Mouse (Mus musculus) induced T-regulatory cell, adult 2 months (primary cell): Measurements from ENCODE around the gene 1110004F10Rik.
"Not testable (repeated sequence)": the region's sequence is repeated elsewhere in the genome, so short reads cannot be mapped to it uniquely, and the experiment has no call there.

Experiments used
- DNase-seq: peaks from one replicate; pipeline ENCODE4 v3.0.0-alpha.2; 2012; ENCODE audit warnings: low read depth

Gene 1110004F10Rik

DNA sequence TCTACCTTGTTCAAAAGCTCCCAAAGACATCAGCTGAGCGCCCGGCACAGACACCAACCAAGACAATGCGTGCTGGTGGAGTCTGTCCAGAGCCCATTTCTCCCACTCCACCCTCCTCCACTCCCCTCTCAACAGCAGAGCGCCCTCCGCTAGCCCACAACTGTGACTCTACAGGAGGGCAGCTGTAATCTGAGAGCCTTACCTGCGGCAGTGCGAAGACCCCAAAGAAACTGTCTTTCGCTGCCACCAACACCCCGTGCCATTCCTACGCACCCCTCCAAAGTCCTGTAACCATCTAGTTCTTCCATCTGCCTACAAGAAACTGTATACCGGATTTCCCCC lies at the start of gene 1110004F10Rik:
Gene 1110004F10Rik, plus strand, starts transcription at position 202 of the 342 bp plus-strand sequence.
- no peak for DNase-seq

DNA sequence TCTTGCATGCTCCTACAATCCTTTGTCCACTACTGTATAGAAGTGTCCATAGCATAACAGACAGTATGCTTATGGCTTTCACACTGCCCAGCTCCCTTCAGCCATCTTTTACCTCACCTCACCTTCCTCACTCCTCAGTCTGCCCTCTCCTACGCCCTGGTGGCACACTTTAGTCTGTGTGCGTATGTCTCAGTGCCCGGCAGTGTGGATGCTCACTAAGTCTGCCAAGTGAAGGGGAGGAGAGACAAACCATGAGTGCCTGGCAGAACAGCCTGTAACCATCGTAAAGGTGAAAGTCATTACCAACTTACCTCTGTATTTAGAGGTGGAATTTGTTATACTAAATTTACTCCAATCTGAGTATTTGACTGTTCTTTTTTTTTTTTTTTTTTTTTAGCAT lies 36.5 kb upstream of the 1110004F10Rik start:
- DNase-seq = no peak

DNA sequence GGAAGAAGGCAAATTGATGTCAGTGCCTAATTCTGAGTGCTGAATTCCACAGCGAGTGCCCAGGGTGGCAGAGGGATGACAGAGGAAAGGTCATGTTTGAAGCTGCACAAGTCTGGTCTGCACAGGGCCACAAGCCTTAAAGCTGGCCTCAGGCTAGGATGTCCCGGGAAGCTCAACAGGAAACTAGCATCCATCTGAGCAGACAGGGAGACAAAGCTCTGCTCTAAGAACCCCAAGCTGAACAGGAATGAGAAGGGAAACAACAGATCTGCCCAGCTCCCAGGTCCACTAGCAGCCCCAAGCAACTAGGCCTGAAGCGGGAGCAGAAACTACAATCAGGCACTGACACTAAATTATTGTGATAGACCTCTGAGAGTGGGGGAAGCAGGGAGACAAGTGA lies 9.2 kb upstream of the 1110004F10Rik start:
- DNase-seq = no peak

DNA sequence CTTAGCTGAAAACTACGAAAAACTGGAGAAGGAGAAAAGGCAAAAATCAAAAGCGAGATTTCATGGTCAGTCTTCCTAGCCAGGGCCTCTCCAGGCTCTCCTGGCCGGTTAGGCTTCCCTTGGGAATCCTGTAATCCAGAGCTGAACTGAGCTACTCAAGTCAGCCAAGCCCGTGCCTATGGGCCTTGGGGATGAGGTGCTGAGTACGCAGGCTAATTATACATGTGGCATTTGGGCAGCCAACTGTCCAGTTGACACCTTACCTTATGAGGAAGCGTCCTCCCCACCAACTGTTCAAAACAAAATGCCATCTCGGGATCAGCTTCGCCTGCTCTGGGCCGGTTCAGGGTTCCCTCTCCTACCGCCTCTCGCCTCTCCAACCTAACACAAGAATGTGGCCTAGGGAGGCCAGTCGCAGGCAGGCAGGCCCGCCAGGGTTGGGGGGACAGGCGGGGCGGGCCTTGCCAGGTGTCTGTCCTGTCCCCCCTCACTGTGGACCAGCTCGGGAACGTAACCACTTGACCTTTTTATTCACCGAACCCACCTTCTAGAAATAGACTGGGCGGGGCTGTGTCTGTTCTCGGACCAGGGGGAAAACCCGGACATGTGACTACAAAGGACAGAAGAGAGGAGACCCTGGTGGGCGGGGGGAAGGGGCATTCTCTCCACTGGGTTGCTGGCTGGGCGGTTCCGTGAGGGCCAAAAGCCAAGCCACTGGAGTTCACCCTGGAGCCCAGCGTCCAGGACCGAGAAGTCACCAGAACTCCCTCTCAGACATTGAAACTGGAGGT lies 8.4 kb upstream of the 1110004F10Rik start:
- DNase-seq = no peak

DNA sequence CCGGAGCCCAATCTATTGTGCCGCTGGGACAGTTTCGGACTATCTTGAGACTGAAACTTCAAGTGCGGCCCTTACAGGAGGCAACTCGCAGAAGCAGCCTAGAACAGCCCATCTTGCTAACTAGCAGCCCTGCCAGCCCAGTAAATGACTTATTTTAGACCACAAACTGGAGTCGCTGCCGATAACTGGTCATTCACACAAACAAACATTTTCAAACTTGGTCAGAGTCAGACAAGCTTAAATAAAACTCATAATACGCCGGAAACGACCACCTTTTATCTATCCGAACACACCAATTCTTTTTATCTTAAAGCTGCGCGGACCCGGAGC lies 7.8 kb upstream of the 1110004F10Rik start:
- DNase-seq = no peak

DNA sequence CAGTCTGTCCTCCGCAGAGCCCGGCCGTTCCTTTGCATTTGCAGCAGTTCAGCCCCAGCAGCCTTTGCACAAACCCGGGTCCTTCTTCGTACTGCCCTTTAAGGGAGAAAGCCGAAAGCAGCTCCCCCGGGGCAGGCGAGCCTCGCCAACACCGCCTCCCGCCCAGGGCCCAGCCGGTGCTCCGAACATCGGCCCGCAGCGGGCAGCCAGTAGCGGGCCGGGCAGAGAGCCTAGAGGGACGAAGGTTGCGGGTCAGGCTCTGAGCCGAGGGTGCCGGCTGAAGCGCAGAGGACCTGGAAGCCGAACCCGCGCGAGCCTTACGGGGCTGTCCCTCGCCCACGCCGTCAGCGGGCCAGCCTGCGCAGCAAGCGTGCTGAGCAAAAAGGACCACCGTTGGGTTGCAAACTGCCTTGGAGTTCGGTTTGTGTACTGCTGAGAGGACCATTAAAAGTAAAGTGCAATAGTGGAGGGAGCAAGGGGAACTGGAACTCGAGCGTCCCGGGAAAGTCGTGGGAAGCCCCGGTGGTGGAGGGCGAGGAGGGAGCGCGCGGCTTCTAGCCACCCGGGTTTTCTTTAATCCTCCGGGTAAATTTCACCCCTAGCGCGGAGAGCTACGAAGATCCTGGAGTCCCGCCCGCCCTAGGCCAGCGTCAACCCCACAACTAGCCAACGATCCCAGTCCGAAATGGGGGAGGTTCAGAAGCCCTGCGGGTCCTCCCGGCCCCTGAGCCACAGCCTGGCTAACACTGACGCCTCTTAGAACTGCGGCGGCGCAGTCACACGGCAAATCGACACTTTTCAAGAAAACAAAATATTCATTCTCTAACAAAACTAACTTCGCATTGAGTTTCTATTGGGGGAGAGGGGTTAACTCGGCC lies 7.2 kb upstream of the 1110004F10Rik start:
- peak; percentile 31 for DNase-seq

DNA sequence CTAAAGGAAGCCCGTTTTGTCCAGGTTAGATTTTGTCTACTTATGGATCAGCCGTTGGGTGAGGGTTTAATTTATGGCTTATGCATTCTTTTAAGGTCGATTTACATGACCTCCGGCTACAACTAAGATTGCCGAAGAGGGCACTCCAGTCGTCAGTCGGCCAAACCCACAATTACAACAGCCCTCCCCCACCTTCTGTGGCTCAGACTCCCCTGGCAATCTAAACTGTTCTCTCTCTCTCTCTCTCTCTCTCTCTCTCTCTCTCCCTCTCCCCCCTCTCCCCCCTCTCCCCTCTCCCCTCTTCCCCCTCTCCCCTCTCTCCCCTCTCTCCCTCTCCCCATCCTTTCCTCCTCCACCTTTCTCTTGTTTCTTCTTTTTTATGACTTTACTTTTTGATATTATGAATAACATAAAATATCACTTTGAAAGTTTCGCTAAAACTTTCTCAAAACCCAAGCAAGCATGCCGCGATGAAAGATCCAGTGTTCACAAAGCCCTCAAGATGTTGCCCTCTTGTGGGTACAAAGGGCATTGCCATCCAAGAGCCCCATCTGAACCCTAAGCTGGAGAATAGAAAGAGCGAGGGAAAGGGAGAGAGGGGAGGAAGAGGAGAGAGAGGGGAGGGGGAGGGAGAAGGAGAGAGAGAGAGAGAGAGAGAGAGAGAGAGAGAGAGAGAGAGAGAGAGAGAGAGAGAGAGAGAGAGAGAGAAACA lies 6.4 kb upstream of the 1110004F10Rik start:
- peak; percentile 73 for DNase-seq

DNA sequence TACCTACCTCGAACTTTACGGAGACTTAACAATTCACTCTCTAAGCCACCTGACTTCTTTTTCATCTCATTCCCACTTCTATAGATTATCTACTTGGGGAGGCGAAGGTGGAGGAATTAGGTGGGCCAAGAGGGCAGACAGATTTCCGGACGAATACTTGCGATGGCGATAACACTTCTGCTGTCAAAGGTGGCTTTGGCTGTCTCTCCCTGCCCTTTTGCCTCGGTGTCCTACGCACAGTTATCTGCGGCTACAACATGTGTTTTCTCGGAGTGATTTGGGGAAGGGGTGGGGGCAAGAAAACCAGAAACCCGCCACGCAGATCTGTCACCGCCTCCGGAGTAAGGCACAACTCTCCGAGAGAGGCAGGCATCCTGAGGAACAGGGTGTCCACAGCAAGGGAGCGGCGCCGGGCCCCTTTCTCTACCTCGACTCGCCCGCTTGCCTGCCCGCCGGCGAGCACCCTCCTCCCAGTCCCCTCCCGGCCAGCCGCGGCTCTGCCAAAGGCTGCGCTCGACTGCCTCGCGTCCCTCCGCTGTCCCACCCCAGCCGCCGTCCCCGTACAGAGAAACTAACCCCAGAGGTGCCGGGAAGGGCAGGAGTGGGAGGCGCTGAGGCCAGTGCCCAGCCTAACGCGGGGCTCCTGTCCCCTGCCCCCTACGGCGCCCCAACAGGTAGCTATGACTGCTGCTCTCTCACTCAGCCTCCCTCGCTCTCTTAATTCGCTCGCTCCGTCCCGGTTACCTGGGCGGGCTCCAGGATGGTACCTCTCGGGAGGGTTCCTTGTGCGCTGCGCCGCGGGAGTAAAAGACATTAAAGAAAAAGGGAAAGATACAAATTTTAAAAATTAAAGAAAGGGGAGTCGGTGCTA lies 5.6 kb upstream of the 1110004F10Rik start:
- peak; percentile 25 for DNase-seq

DNA sequence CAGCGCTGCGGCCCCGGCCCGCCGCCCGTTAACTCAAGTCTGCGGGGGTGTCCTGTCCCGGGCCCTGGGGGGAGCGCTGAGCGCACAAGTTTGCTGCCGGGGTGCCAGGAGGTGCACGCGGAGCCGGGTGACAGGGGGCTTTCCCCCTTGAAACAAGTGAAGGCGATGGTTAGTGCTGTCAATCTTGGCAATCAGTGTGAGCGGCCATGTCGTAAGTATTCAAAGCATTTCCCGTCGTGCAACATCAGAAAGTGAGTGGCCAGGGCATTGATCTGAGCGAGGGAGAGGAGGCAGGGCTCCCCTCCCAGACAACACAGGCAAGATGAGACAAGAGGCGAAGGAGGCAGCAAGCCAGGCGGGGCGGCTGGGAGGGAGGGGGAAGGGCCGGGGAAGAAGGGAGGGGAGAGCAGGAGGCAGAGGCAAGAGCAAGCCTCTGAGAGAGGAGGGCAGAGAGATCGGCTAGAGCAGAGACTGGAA lies 4.9 kb upstream of the 1110004F10Rik start:
- DNase-seq = peak; percentile 13

DNA sequence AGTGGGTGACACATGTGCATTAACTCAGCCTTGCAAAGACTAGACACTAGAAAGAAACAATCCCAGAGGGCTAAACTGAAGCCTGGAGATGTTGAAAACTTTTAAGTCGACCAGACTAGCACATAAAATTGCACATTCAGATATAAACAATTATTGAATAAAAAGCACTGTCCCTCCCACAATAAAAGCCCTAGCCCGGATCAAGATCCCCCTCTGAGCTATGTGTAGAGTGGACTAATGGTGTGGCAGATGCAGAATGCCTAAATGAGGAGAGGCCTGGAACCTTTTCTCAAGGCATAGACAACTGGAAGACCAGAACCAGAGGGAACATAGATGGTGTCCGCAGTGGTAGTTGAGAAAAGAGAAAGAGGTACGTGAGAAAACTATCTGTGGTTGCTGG lies 3.7 kb upstream of the 1110004F10Rik start:
- no peak for DNase-seq

DNA sequence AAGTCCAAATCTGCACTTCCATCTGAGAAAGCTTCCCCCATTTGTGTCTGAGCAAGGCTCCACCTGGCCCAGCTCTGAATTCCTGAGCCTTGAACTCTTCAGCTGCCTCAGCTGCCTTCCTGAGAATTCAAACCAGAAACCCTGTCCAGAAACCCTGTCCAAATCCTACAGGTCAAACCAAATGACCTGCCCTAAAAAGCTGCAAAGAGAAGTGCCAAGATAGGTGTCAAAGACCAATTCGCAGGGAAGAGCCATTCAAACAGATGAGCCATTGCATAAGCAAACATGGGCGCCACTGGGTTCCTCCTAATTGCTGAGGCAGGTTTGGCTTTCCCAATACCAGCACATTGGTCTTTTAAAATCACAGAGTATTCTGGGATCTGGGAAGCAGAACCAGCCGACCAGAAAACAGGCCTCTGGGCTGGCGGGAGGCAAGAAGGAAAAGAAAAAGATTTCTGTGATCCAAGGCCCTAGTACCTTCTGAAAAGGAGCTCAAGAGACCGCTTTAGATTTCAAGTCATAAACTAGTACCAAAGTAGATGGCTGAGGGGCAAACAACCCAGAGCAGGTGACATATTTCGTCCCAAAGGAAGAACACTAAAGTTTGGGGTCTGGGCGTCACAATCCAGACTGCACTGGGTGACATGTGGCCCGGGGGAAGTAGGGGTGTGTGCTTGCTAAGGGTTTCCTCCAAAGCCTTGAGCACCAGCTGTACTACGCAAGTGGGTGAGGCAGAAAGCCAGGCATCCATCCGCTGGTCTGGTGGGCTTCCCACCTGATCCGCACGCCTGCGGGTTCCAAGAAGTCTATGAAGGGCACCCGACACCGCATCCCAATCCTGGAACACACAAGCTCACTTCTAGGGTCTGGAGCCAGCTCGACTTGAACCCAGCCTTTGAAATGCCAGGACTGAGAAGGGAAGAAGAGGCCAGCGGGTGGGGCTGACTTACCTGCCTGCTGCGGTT lies 2.3 kb upstream of the 1110004F10Rik start:
- no peak for DNase-seq

DNA sequence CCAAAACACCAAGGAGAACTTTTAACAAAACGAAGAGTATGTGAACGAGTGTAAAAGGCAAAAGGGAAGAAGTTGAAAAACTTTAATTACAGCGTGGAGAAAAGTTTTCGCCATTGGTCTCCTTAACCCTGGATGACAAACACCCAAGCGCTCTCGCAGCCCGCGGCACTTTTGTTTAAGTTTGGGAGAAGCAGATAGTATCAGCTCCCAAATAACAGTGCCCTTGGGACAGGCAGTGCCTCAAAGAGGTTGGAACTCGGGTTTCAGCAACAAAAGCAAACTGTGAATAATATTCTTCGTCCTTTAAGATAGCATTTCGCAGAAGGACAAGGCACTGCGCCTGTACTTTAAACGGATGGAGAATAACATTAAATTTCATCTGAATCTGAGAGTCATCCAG lies 1.2 kb upstream of the 1110004F10Rik start:
- no peak for DNase-seq

DNA sequence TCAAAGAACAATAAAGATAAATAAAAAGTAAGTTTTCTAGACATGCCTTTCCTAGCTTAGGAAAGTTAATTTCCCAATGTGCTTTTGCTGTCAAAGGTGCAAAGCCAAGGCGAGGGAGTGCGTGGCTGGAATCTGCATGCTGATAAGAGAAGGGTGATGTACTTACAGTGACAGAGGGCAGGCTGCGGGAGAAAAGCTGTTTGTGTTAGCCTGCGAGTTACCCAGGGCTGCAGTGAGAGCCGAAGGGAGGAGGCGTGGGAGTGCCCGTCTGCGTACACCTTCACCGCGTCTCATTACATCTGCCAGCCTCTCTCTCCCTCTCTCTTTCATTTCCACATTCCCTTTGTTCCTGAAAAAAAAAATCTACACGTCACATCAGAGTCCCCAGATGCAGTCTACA lies 686 bp upstream of the 1110004F10Rik start, which contains the start of gene Sox6:
Gene Sox6, minus strand, starts transcription at position 286 of the 400 bp plus-strand sequence.
- DNase-seq = no peak

DNA sequence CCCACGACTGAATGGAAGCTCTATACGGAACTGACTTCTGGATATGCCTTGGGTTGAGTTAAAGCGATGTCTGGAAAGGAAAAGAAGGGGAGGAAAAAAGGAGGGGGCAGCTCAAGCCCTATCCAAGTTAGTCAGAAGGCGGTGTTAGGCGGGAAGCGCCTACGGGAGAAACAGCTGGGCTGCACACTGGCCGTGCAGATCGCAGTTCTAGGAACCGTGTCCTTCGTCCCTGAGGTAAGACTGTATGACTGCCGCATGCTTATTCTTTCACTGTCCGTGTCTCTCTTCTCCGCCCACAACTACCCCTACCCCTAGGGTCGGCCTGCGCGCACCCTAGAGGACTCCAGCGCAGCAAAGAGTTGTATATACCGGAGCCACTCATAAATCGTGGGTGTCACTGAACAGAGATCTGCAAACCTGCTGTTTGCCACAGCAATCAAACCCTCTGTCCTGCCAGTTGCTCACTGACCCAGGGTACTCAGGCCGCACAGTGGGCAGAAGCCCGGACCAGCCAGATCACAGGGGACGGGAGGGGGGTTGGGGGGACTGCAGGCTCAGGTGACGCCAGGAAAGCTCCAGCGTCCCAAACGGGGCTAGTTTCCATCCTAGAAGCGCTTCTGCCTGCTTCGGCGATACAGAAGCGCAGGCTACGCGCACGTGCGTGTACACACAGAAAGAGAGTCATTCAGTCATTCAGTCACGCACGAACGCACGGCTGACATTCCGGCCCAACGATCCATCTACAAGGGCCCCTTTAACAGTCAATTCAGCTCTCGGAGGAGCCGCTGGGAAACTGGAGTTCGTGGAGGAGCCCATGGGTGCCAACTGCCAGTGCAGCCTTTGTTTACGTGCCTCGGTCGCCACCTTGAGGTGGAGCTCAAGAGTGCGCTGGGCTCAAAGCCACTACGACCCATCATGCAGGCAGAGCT lies 605 bp downstream of the 1110004F10Rik start:
- peak; percentile 64 for DNase-seq

DNA sequence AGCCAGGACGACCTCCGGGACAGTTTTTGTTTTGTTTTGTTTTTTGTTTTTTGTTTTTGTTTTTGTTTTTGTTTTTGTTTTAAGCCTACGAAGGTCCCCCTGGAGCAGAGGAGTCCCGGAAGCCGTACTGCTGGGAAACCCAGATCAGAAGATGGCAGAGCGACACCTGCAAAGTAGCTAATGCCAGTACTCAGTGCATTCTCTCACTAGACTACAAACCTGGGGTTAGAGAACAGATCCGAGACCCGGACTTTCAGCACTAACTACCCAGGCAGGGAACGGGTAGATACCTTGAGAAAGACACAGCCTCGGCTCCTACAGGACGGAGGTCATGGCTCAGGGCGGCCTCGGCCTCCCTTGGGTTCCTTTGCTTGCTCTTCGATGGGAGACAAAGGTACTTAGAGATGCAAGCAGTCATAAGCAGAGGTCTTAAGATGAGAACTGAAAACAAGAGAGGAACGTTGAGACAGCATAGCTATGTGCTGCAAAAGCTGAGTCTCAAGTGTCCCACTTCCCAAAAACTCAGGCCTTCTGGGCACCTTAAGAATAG lies 1.3 kb downstream of the 1110004F10Rik start:
- no peak for DNase-seq

DNA sequence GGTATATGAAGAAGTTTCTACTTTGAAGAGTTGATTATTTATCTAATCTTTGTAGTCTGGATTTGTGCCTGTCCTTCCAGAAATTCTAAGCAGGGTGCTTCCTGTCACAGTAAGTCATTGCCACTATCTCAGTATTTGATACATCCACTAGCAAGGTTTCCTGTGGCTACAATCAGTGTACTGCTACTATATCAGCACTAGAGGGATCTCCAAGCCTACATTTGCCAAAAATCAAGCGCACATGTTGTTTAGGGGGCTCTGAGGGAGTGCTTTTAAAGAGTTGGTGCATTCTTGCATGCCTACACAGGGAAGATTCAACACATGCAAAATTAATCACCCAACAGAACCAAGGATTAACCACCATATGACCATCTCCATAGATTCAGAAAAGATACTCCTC lies 21.5 kb downstream of the 1110004F10Rik start:
- DNase-seq = no peak

DNA sequence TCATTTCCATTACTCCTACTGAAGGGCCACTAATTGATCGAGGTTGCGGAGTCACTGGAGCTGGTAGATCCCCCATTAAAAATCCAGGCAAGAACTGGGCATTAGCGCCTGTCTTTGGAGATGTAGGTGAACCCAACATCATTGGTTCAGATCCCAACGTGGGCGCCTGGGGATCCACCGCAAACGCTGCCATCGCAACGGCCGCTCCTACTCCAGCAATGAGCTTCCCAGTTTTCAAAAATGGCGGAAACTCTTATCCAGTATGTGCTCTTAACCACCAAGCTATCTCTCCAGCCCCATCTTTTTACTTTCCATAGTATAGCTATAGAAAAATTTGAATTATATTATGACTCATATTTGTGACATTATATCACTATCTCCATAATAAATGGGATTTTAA lies 45.2 kb downstream of the 1110004F10Rik start, which contains the start of gene Gm4353:
Gene Gm4353, minus strand, starts transcription at position 270 of the 400 bp plus-strand sequence.
- DNase-seq = not testable (repeated sequence)

DNA sequence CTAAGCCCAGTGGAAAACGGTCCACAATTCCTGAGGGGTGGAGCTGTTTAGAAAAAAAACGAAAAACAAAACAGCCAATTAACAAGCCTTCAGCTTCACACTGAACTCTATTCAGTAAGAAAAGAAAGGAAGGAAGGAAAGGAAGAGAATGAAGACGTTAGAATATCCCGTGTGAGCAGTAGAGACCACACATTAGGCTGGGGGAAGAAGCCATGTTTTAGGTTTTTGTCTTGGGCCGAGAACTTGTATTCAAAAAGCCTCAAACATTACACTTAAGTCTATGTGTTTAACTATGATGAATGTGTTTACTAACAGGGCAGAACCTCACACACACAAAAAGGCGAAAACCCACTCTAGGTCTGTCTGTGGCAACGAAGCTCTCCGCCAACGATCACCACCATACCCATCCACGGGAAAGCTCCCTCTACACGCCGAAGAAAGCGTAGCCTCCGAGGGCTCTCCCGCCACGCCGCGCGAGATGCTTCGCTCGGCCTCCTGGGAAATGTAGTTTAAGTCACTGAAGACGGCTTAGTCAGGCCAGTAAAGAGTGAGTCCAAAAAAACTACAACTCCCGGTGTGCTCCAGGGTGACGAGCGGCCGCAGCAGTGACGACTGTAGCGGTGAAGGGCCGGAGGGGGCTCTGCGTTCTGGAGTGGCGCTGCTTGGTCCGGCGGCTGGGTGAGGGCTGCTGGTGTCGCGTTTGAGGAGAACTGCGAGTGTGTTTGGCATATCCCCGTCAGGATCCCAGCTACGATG lies 53.7 kb downstream of the 1110004F10Rik start:
- peak; percentile 97 for DNase-seq
